Mouse (Mus musculus) hindbrain, embryonic 11.5 days (tissue): ENCODE measurements around the gene Atp13a3. TPM values are rescaled to one million over a fixed set of nuclear protein-coding genes. Genes with fewer than 3 reads are reported as not detected.

Experiments
- ATAC-seq: fragments of 200-750 bp; cut with Nextera tagmentation; 2 replicates; pipeline ENCODE4 v1.8.0; 2017; ENCODE audit warnings: mild to moderate bottlenecking, moderate TSS enrichment, moderate library complexity; ENCODE audit not compliant: low FRiP score
- DNase-seq: peaks from one replicate; pipeline ENCODE4 v3.0.0-alpha.2; 2015; ENCODE audit warnings: low spot score
- H3K27ac ChIP-seq: fragments of 300-500 bp; sonication (generic); 2 replicates; pipeline ENCODE4 v1.5.1; 2014; ENCODE audit warnings: mild to moderate bottlenecking, low read depth, low read length
- H3K27me3 ChIP-seq: fragments of 300-500 bp; sonication (generic); 2 replicates; pipeline ENCODE4 v1.6.1; 2014; ENCODE audit warnings: mild to moderate bottlenecking, low read length, moderate library complexity, mixed read lengths; ENCODE audit not compliant: control insufficient read depth, insufficient read depth
- H3K36me3 ChIP-seq: fragments of 300-500 bp; sonication (generic); 2 replicates; pipeline ENCODE4 v1.6.1; 2014; ENCODE audit warnings: mild to moderate bottlenecking, low read length, moderate library complexity, mixed read lengths; ENCODE audit not compliant: control insufficient read depth, insufficient read depth
- H3K4me1 ChIP-seq: fragments of 300-500 bp; sonication (generic); replicated peaks from 2 replicates; pipeline ENCODE4 v1.6.1; 2014; ENCODE audit warnings: low read length, mixed read lengths; ENCODE audit not compliant: control insufficient read depth, insufficient read depth
- H3K4me2 ChIP-seq: fragments of 300-500 bp; sonication (generic); replicated peaks from 2 replicates; pipeline ENCODE4 v1.6.1; 2014; ENCODE audit warnings: mild to moderate bottlenecking, low read depth, low read length
- H3K4me3 ChIP-seq: fragments of 300-500 bp; sonication (generic); 2 replicates; pipeline ENCODE4 v1.5.1; 2014; ENCODE audit warnings: low read depth, low read length
- H3K9ac ChIP-seq: fragments of 300-500 bp; sonication (generic); 2 replicates; pipeline ENCODE4 v1.6.1; 2014; ENCODE audit warnings: low read depth, low read length
- H3K9me3 ChIP-seq: fragments of 300-500 bp; sonication (generic); 2 replicates; pipeline ENCODE4 v1.6.1; 2016; ENCODE audit warnings: low read length; ENCODE audit not compliant: control insufficient read depth
- WGBS: fragments of 180-500 bp; shearing (Covaris S2); extraction: QIAGEN DNeasy Blood & Tissue Kit; methylation state at CpG from one replicate; pipeline ENCODE4 v1.1.7; 2014; 5-methylcytosine and 5-hydroxymethylcytosine counted together
- polyA plus RNA-seq: library from polyadenylated mRNA; unstranded; fragments of >200 nt; fragmentation: Nextera tagmentation; extraction: Ambion mirVana; gene quantifications from 2 replicates; pipeline ENCODE4 v1.2.1, GENCODE M21; 2014

Atp13a3 gene
- polyA plus RNA-seq, 1 experiment from 2014 or later = 10.3 TPM

DNA sequence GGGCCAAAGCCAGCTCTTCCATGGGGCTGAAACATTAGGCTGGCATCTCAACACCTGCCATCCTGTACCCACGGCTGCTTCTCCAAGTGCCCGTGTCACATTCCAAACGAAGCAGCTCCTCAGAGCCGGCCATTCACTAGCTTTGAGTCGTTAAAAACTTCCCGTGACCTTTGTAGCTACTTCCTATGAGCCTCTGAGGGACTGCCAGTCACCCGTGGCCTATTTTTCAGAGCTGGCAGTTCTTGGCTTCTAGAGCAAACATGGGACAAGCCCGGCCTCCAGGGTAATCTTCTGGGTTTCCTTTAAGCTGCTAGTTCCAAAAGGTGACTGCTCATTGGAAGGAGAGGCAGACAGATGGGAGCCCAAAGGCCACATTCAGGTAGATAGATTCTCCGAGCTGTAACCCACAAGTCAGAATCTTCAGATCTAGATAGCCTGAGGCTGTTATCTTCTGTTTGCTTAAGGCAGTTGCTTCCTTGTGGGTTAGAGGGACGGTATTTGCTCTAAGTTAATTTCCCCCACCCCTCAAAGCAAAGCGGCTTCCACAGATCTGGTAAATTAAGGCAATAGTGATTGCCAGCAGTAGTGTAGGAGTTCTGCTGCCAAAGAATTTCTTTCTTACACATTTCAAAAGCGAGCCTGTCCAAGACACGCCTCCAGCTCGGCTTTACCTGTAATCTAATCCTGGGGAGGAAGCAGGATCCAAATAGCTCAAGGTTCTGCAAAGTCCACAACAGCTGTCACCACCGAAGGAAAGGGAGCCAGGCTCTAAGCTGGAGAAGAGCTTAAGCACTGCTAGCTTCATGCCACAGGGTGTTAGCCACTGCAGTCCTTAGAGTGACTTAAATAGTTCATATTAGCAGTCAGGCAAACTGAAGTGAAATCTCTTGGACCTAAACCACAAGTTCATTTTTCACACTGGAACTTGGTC lies 8.4 kb downstream of the Atp13a3 start:
- ATAC-seq (no peak), DNase-seq (no peak)
- Histone ChIP-seq H3K4me1 (no peaks in the 10 kb centered on the region), H3K36me3 (no peaks in the 10 kb centered on the region), H3K4me2 (no peak overlapping the region), H3K27me3 (no peaks in the 10 kb centered on the region), H3K4me3 (no peak overlapping the region), H3K9me3 (no peaks in the 10 kb centered on the region), H3K9ac (no peak overlapping the region), H3K27ac (no peak overlapping the region)
- WGBS = 55% methylated on average over 15 of the region's 15 CpGs

- Histone ChIP-seq H3K4me3 (no peak overlapping the region), H3K9ac (no peak overlapping the region), H3K4me1 (no peaks in the 10 kb centered on the region), H3K9me3 (no peaks in the 10 kb centered on the region), H3K27me3 (no peaks in the 10 kb centered on the region), H3K36me3 (no peaks in the 10 kb centered on the region), H3K27ac (no peak overlapping the region), H3K4me2 (no peak overlapping the region)
- ATAC-seq = no peak
- WGBS = 82% methylated on average over 2 of the region's 2 CpGs
- no peak for DNase-seq
Measured at GRCm38 (mm10) chr16:30395136-30395535, 10.6 kb downstream of the Atp13a3 start.

- H3K27ac ChIP-seq = no peak overlapping the region
- WGBS = 90% methylated on average over 5 of the region's 5 CpGs
- no peaks in the 10 kb centered on the region for H3K9me3 ChIP-seq
- no peaks in the 10 kb centered on the region for H3K27me3 ChIP-seq
- no peaks in the 10 kb centered on the region for H3K36me3 ChIP-seq
- DNase-seq = no peak
- peaks cover 2% of the 10 kb centered on the region; the same call in 1 of the 2 replicates for H3K4me1 ChIP-seq
- no peak overlapping the region for H3K9ac ChIP-seq
- no peak overlapping the region for H3K4me2 ChIP-seq
- no peak for ATAC-seq
- H3K4me3 ChIP-seq = no peak overlapping the region
Measured at GRCm38 (mm10) chr16:30390650-30391340, 15.0 kb downstream of the Atp13a3 start.

DNA sequence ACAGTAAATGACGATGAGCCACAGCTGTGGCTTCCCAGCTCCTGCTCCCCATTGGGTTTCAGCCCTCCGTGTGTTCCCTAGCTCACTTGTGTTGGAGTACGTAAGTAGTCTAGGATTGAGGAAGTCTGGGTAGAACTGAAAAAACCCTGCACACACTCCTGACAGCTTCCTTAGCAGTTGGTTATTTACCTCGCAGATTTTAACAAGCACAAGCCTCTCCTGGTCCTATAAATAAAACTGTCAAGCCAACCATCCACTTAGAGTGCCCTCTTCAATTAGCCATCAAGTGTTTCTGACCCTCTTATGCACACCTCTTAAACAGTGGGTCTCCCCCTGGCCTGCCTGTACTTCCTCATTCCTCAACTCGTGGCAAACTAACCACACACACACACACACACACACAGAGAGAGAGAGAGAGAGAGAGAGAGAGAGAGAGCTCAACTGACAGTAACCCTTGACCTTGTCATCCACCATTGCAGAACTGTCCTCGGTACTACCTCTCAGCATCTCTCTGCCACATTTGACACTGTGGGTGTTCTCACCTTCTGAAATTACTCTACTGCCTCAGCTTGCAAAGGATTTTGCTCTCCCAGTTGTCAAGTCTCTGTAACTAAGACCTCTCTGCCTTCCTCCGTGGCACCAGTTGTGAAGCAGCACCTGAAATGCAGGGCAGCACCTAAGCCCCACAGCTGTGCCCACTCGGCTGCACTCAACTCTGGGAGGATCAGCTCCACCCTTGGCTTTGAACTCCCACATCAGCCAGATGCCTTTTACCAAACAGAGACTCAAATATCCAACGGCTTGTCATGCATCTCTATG lies 15.7 kb downstream of the Atp13a3 start:
- H3K4me2 ChIP-seq = peak overlapping the region; percentile 87; the same call in 1 of the 2 replicates
- peaks cover 2% of the 10 kb centered on the region; the same call in 1 of the 2 replicates for H3K4me1 ChIP-seq
- H3K9me3 ChIP-seq = no peaks in the 10 kb centered on the region
- H3K9ac ChIP-seq = peak overlapping the region; percentile 94; the same call in 1 of the 2 replicates
- H3K27me3 ChIP-seq = no peaks in the 10 kb centered on the region
- H3K4me3 ChIP-seq = no peak overlapping the region
- no peak for DNase-seq
- 77% methylated on average over 9 of the region's 9 CpGs for whole genome bisulfite sequencing
- no peak overlapping the region for H3K27ac ChIP-seq
- no peak for ATAC-seq
- H3K36me3 ChIP-seq = no peaks in the 10 kb centered on the region

DNA sequence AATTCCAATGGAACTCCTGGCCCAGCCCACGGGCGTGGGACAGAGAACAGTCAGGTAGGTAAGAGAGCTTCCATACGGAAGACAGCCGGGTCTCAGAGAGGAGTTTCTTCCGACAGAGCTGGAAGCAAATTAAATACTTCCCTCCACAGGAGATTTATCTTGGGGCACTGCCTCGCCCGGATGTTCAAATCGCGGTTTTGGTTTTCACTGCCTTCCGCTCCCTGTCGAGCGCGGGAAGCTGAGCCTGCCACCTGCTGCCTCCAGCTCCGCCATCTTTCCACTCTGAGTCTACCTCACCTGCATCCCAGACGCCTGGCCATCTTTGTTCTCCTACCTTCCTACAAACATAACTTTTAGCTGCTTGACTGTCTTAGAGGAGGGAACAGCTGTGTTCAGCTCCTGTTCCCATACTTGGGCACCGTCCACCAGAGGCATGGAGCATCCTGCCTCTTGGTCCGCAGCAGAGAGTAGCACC lies 16.5 kb downstream of the Atp13a3 start:
- H3K27ac ChIP-seq = 0 out of 2 replicates have a peak overlapping the region, but pooled peaks have one; percentile 65
- H3K36me3 ChIP-seq = no peaks in the 10 kb centered on the region
- ATAC-seq = peak; percentile 12; the same call in 1 of the 2 replicates
- H3K9ac ChIP-seq = peak overlapping the region; percentile 94
- peak overlapping the region; percentile 96 for H3K4me3 ChIP-seq
- H3K27me3 ChIP-seq = no peaks in the 10 kb centered on the region
- 7% methylated on average over 17 of the region's 17 CpGs for WGBS
- peaks cover 2% of the 10 kb centered on the region; the same call in 1 of the 2 replicates for H3K4me1 ChIP-seq
- peak overlapping the region; percentile 87 for H3K4me2 ChIP-seq
- H3K9me3 ChIP-seq = no peaks in the 10 kb centered on the region
- DNase-seq = no peak

- Histone ChIP-seq H3K27ac (peak overlapping the region; percentile 65), H3K4me3 (peak overlapping the region; percentile 96), H3K36me3 (no peaks in the 10 kb centered on the region), H3K4me2 (peak overlapping the region; percentile 87), H3K9me3 (no peaks in the 10 kb centered on the region), H3K4me1 (peaks cover 2% of the 10 kb centered on the region; the same call in 1 of the 2 replicates), H3K27me3 (no peaks in the 10 kb centered on the region), H3K9ac (peak overlapping the region; percentile 94)
- ATAC-seq = peak; percentile 92
- DNase-seq = peak; percentile 95
- WGBS = under 1% methylated on average over 46 of the region's 76 CpGs
Measured at GRCm38 (mm10) chr16:30388522-30389209, 17.1 kb downstream of the Atp13a3 start.

DNA sequence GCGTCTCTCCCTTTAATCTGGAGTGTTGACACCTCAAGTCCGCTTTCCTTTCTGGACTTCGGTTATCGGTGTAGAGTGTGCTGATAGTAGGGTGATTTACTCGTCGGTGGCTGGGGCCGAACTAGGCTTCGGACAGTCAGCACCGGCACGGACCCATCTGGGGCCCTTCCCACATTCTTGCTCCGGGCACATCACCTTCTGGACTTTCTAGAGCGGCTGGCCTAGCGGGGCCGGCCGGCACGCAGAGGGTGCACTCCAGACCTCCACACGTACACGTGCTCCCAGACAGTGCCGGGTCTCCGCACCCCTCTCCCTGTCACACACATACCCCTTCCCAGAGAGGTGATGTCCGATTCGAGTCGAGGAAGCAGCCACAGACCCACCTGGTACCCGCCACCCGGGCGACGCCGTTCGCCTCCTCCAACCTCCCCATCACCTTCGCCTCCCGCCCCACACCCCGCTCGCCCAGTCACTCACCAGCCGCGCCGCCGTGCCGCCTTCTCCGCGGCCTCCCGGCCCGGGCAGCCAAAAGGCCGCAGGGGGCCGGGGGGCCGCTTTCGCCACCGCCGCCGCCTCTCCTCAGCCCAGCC lies 17.8 kb downstream of the Atp13a3 start:
- no peaks in the 10 kb centered on the region for H3K9me3 ChIP-seq
- H3K9ac ChIP-seq = peak overlapping the region; percentile 94
- no peaks in the 10 kb centered on the region for H3K36me3 ChIP-seq
- peak overlapping the region; percentile 87 for H3K4me2 ChIP-seq
- peak overlapping the region; percentile 65 for H3K27ac ChIP-seq
- no peaks in the 10 kb centered on the region for H3K27me3 ChIP-seq
- H3K4me3 ChIP-seq = peak overlapping the region; percentile 96
- H3K4me1 ChIP-seq = peaks cover 2% of the 10 kb centered on the region; the same call in 1 of the 2 replicates
- ATAC-seq (peak; percentile 75), DNase-seq (peak; percentile 58)
- under 1% methylated on average over 47 of the region's 49 CpGs for WGBS
